Mouse (Mus musculus) mesoderm, embryonic 11.5 days (tissue): ENCODE results near the gene Tenm3.

Experiments
- DNase-seq: peaks from one replicate; pipeline ENCODE4 v3.0.0-alpha.2; 2012; ENCODE audit warnings: low read depth, low spot score

Gene Tenm3

DNA sequence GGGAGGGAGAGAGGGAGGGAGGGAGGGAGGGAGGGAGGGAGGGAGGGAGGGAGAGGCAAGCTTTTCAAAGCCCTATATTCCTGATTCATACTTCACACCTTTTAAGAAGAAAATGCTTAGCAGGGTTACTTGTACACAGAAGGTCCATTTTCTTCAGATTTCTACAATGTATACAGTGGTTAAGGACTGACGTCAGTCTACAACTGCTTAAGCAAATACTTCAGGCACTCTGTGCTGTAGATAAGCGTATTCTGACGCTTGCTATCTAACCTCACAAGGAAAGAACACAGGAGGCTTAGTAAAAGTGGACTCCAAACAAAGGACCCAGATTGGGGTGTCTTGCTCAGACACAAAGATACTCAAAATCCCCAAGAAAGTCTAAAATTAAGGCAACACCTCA, 34.6 kb downstream of the Tenm3 start:
- no peak for DNase-seq

DNA sequence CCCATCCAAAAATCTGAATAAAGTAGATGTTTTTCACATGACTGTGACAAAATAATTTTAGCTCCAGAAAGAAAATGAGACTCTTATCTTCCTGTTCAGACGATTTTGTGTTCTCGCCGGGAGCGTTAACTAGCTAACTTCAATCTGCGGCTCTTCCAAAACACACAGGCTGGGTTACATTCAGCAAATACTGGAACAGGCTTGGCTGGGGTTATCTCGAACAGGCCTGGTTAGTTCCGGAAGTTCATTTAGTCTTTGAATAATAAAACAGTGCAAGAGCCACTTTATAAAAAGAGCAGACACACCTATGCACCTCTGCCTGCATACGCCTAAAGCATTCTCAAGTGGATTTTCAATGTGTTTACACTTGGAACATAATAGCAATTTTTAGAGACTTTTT, 40.7 kb downstream of the Tenm3 start:
- DNase-seq = no peak

DNA sequence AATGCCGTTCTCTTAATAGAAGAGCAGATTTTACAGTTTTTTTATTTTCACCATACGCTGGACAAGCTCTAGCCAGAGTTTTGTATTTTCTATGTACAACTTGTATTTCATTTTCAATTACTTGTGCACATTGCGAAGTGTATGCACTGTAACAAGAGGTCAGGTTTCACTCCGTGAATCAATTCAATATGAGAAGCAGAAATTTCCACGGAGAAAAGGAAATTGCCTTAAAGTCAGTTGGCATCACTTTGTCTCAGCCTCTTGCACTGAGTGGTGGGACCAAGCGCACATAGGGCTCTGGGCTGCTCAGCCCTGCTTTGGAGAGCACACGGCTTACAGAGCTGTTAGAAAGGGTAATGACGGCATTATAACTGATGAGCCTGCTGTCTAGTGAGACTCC, 41.5 kb downstream of the Tenm3 start:
- DNase-seq = no peak

DNA sequence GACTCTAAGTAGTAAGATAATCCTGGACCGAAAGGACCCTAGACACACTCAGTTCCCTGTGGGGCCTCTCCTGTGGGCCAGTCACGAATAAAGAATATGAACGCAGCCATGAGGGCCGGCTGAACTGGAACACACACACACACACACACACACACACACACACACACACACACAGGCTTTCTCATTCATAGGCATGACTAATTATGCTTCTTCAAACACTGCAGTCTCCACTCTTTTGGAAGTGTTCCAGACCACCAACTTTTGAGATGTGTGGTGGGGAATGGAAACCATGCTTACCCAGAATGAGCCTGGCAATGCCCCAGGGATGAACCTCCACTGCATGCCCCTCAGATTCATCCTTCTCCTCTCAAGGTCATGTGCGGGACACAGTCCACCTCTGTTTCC, 45.8 kb downstream of the Tenm3 start:
- DNase-seq = no peak

DNA sequence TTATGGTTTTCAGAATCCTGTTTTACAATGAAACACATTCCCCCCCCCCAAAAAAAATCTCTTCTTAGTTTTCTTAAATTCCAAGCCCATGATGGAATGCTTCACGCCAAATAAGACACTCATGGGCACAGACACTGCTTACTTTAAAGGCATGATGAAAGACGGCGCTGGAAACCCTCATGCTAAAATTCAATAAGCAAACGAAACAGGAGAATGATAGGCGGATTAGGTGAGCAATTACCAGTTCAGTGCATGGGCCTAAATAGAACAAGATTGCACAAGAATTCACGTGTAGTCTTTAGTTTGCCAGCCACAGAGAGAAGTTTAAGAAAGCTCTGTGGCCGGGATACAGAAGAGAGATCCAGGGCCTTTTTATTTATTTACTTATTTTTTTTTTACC, 49.5 kb downstream of the Tenm3 start:
- no peak for DNase-seq

DNA sequence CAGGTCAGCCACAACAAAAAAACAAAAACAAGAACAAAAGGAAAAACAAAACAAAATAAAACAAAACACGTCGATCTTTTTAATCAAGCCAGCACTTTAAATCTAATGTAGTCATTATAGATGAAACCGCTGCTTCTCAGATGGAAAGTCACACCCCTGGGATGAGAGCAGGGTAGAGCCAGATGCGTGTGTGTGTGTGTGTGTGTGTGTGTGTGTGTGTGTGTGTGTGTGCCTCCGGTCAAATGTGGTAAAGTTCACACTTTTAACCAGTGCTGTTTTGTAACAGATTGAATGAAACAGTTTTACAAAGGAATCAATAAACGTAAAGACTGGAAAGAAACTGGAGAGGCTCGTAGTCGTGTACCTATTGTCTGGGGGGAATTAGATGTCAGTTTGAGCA, 50.0 kb downstream of the Tenm3 start:
- no peak for DNase-seq

DNA sequence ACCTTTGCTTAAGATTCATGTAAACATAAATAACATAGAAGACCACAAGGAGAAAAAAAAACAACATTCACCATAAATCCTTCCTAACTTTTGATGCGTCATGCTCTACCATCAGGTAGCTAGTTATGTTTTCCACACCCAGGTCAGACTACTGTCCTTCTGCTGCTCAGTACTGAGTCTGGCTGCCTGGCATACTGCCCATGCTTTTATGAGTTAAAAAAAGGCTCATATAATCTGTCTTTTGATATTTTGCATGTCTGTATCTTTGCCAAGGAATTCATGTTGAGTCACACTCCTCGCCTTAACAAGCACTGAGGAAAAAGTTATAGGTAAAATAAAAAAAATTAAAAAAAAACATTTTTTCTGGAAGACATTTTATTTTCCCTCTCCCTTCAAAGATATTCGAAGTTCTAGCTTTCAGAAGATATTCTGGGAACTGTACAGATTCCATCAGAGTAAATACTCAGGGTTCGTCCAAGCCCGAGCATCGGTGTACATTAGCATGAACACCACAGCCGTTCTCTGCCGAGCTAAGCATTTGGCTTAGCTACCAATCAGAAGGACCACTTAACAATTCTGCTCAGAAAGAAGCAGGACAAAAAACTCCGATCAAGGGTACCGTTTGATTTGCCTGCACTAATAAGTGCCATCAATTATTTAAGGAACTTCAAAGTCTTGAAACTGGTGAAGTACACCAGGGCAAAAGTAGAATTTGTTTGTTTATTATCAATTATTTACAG, 51.0 kb downstream of the Tenm3 start:
- no peak for DNase-seq

DNA sequence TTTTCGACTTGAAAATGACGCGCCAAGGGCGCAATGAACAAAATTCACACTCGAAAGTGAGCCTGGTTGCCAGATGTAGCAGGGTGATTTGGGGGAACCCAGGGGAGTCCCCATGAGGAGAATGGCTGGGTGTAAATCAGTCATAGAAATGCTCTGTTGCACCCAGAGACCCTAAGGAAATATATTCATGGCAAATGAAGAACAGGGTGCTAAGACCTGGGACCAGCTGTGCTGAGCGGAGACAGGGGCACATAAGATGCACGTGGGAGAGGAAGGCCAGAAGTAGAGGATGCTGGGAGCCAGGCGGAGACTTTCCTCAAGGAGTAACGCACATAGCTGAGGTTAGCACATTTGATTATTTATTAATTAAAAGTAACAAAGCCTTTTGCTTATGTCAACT, 60.4 kb downstream of the Tenm3 start:
- DNase-seq = no peak

DNA sequence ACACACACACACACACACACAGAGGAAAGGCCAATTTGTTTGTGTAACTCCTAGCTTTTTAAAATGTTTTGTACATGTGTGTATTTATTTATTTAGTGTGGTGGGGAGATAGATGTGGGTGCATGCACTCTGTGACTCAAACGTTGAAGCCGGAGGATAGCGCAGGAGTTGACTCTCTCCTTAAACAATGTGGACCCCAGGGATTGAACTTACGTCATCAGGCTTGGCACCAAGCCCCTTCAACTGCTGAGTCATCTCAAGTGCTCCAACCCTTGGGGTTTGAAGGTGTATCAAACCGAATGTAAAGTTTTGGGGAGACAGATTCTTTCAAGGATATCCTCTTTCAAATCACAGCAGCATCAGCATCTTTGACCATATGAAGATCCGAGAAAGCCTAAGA, 63.1 kb downstream of the Tenm3 start:
- DNase-seq = no peak

DNA sequence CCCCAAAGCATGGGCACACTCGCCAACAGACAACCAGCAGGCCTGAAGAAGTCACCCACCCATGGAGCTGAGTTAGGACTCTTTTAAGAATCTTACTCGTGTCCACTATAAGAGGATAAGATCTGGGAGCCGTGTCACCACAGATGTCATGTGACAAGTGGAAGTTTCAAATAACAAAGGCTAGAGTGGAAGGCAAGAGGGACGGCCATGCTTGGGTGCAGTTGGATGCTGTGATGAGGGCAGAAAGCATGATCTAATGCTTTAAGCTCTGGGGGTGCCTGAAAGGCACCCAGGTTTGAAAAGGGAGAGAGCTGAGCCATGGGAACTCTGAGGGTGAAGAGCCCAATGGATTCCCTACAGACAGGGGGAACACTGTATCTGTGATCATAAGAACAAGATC, 64.6 kb downstream of the Tenm3 start:
- no peak for DNase-seq

DNA sequence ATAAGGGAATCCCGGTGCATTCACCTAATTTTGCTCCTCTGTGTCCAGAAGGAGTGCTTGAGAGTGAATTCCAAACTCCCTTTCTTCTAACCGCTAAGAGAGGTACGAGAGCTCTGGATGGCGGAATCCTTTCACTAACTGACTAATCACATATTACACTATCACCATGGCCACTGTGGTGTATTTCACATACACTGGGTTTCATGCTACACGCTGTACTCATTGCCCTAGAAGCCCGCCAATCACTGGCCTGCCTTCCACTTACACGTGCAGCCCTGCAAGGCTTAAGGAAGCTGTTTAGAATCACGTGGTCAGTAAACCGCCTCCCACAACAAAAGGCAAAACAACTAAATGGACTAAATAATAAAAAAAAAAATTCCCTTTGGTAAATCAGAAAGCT, 67.7 kb downstream of the Tenm3 start:
- DNase-seq = peak; percentile 37

DNA sequence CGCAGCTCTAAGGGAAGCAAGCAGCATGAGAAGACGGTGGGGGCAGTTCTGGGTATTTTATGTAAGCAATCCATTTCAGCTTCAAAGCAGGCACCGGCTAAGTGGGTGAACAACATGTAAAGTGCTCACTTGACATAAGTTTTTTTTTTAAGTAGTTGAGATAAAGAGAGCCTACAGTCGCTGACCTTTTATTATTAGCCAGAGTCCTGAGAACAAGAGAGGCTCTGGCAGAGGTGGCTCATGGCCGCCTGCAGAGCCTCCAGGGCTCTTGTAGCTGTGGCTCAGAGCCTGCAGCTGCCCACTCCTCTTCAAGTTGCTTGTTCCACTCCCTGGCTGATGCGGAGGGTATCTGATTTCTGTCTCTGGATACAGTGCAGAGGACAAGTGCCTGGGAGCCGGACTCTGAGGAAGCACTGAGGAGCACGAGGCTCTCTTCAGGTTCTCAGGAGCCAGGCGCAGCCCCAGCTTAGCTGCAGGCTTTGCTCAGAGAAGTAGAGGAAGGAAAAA, 68.2 kb downstream of the Tenm3 start:
- DNase-seq = peak; percentile 43

DNA sequence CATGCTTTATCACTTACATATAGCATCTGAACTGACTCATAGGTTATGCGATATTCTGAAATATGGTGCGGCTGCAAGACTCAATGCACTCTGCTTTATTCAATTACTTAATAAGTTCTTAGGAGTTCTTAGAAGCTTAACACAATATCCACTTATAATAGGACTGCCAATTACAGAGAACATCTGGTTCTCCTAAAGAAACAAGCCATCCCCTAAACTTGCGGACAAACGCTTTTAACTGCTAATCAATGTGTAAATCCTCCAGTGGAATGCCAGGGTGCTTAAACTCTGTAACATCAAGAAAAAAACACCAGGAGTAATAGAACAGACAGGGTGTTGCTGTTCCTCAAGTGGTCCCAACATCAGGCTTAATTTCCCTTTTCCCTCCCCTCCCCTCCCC, 68.9 kb downstream of the Tenm3 start:
- DNase-seq = no peak

DNA sequence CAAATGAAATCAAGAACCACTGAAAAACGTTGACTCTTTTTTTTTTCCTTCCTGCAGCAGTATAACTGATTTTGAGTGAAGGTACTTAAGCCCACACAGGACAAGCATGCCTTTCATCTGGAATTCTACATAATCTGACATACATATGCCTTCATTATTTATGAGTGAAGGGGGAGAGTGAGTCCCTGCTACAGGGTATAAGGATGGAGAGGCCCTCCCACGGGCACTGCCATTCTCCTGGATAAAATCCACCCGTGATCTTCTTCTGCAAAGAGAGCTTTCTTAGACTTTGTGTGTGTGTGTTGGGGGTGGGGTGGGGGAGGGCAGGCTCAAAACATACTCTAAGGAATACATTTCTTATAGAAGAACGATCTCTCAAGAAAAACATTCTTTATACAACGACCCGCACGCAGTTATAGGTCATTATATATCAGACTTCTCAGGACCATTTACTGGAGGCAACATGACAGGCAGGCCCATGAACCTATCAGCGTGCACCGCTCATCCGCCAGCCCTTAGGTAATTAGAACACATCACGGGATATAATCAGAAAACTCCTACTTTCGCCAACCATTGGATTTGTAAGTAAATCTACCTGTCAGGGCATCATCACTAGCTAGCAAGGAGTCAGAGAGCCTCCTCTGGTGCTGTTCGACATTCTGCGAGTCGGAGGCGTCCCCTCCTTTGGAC, 77.1 kb downstream of the Tenm3 start:
- DNase-seq = no peak

DNA sequence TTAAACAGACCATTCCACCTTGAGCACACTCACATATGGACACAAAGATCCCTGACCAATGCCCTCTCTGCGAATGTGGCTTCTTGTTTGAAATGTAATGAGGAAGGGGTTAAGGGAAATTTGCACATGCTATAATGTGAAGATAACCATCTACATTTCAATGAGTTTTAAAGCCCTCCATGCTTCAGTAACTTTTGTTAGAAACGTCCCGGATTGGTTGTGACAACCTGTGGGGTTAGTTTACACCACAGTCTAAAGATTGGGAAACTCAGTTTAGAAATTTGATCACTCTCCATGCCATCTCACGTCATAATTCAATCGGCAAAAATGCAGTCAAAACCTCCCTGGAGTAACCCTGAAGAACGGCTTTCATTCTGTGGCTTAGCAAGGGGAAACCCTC, 78.5 kb downstream of the Tenm3 start:
- DNase-seq = no peak

DNA sequence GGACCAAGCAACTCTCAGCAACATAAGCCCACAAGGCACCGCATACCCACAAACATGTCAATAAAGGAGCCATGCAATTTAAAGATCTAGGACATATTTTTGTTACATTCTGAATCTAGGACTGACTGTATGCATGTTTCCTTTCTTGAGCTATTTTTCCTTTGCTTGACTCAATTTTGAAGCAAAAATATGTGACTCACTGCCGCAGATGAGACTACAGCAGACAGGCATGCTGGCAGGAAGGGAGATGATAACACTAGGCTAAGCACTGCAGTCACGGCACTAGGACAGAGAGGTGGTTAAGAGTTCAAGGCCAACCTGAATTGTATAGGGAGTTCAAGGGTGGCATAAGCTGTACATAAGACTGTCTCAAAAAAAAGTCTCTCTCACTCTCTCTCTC, 79.7 kb downstream of the Tenm3 start:
- DNase-seq = no peak

DNA sequence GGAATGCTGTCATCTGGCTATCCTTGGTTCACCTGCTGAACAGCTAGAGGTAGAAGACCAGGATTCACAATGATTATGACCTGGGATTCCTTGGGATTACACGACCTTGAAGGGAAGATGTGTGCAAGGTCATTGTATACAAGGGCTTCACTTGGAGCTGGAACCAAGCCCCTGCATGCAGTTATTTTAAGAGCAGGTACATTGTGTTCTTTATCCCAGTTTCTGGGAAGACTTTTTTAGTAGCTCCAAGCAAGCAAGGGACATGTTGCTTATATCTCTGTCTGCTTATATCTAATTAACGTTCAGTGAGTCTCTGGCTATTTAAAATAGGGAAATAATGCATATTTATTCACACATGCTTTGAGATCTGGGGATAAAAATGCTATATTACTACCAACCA, 86.9 kb downstream of the Tenm3 start:
- no peak for DNase-seq

DNA sequence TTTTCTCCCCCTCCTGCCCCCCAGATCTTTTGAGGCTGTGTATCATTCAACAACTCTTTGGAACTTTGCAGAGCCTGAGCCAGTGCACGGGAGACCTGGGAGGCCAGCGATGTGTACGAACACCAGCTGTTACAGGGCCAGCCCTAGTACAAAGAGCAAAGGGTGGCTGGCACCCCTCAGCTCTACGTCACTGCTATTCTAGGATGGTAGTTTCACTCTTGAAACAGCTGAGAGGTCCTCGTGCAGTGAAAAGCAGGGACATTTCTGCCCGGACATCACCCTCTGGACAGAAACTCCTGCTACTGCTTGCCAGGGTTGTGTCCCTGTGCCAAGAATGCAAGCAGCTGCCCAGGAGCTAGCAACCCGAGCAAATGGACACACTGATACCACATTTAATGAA, 88.3 kb downstream of the Tenm3 start:
- DNase-seq = no peak

DNA sequence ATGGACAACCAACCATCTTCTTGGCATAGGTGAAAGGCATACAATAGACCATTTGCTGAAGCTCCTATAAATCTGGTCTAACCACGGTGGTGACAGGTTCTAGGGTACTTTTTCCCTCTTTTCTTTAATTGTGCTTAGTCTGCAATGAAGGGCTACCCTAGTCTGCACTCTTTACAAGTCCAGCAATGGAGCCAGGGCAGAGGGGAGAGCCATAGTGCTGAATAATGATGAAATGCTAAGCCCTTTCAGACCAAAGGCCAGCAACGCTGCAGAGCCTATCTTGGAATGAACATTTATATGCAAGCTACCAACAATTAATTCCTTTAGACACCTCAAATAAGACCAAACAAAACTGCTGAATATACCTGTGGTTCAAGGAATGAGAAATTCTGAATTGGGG, 88.8 kb downstream of the Tenm3 start:
- no peak for DNase-seq

DNA sequence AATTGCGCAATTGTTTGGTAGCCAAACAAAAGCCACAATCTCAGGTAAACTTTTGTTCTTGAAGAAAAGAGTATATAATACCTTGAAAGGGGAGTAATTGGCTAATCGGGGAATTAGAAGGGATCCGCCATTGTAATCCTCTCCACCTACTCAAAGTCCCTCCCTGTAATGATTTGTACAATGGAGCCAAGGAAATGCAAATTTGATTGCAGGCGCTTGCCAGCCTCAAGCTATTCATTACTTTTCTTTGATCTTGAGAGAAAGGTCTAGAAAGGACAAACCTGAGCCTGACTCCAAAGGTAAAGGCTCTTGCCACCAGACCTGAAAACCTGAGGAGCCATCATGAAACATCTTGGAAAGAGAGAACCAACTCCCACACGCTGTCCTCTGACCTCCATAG, 91.8 kb downstream of the Tenm3 start:
- no peak for DNase-seq

DNA sequence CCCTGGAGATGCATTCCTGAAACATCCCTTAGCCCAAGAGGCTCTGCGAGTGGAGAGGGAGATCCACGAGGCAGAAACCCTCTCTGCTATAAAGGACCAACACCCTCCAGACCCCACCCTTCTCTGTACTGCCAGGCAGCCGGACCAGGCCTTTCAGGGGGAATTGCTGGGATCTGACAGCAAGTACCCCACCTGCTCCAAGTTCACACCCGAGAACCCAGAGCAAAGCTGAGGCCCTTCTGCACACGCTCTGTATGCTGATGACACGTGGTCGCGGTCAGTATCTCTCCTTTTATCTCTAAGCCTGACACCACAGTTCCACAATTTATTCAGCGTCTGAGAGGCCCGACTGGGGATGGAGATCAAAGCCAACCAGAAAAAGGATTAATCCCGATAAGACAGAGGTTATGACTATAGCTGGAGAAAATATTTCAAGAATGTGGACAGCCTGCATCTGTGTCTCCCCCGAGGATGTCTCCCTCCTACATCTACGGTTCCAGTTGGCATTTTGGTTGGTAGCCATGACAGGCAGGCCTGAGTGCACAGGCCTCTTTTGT, 95.2 kb downstream of the Tenm3 start:
- peak; percentile 64 for DNase-seq

DNA sequence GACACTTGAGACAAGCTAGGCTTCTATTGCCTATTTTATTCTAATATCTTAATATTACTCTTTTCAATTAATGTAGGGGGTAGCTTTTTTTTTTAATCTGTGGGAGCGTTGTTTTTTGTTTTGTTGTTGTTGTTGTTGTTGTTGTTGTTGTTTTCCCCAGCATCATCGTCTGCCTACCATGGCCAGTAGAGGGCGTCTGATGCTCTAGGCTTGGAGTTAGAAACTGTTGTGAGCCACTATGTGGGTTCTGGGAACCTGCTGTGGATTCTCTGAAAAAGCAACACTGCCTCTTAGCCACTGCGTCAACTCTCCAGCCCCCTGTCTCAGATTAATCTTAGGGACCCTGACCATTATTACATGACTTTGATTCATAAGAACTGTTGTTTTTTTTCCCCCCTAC, 99.8 kb downstream of the Tenm3 start:
- DNase-seq = no peak

DNA sequence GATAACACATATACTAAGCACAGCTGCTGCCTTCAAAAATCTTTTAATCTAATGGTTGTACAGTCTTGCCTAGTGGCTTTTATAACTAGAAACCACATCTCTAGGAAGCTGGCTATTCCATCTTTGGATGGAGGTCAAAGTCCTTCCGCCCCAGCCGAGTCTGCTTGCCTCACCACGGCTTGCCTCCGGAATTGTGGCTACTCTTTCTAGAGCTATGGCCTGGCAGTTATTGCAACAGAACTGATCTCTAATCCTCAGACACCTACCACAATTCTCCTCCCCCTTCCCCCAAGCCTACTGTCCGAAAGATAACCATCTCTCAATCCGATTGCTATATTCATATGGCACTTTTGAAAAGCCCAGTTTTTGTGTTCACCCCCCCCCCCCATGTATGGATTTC, 101.0 kb downstream of the Tenm3 start:
- DNase-seq = no peak
